Mouse (Mus musculus) midbrain, embryonic 11.5 days (tissue): Measurements from ENCODE around the gene Ppp3r2. TPM values are rescaled to one million over a fixed set of nuclear protein-coding genes. Genes with fewer than 3 reads are reported as not detected.

Experiments
- ATAC-seq: fragments of 200-750 bp; cut with Nextera tagmentation; 2 replicates; pipeline ENCODE4 v1.8.0; 2017; ENCODE audit warnings: moderate TSS enrichment, moderate library complexity; ENCODE audit not compliant: low FRiP score
- DNase-seq: peaks from one replicate; pipeline ENCODE4 v3.0.0; 2015; ENCODE audit warnings: low spot score; ENCODE audit errors: missing footprints
- H3K27ac ChIP-seq: fragments of 300-500 bp; sonication (generic); 2 replicates; pipeline ENCODE4 v1.5.1; 2014; ENCODE audit warnings: low read depth, low read length
- H3K27me3 ChIP-seq: fragments of 300-500 bp; sonication (generic); 2 replicates; pipeline ENCODE4 v1.6.1; 2014; ENCODE audit warnings: mild to moderate bottlenecking, low read length, moderate library complexity, mixed read lengths; ENCODE audit not compliant: control insufficient read depth, insufficient read depth
- H3K36me3 ChIP-seq: fragments of 300-500 bp; sonication (generic); 2 replicates; pipeline ENCODE4 v1.6.1; 2014; ENCODE audit warnings: mild to moderate bottlenecking, low read length, moderate library complexity, mixed read lengths; ENCODE audit not compliant: control insufficient read depth, insufficient read depth
- H3K4me1 ChIP-seq: fragments of 300-500 bp; sonication (generic); 2 replicates; pipeline ENCODE4 v1.6.1; 2014; ENCODE audit warnings: low read length; ENCODE audit not compliant: control insufficient read depth, insufficient read depth
- H3K4me2 ChIP-seq: fragments of 300-500 bp; sonication (generic); 2 replicates; pipeline ENCODE4 v1.6.1; 2014; ENCODE audit warnings: mild to moderate bottlenecking, moderate library complexity
- H3K4me3 ChIP-seq: fragments of 300-500 bp; sonication (generic); 2 replicates; pipeline ENCODE4 v1.5.1; 2014; ENCODE audit warnings: low read depth, low read length
- H3K9ac ChIP-seq: fragments of 300-500 bp; sonication (generic); 2 replicates; pipeline ENCODE4 v1.6.1; 2014; ENCODE audit warnings: low read length
- H3K9me3 ChIP-seq: fragments of 300-500 bp; sonication (generic); 2 replicates; pipeline ENCODE4 v1.6.1; 2016; ENCODE audit warnings: low read length; ENCODE audit not compliant: control insufficient read depth
- WGBS: fragments of 180-500 bp; shearing (Covaris S2); extraction: QIAGEN DNeasy Blood & Tissue Kit; methylation state at CpG from one replicate; pipeline ENCODE4 v1.1.7; 2014; 5-methylcytosine and 5-hydroxymethylcytosine counted together
- polyA plus RNA-seq: library from polyadenylated mRNA; unstranded; fragments of >200 nt; fragmentation: Nextera tagmentation; extraction: Ambion mirVana; gene quantifications from 2 replicates; pipeline ENCODE4 v1.2.1, GENCODE M21; 2014

Ppp3r2 gene
- polyA plus RNA-seq = 0.14 TPM in 1 of 2 replicates, not detected in the other

- 90% methylated on average over 13 of the region's 13 CpGs for whole genome bisulfite sequencing
- no peak for ATAC-seq
Observed at GRCm38 (mm10) chr4:49681812-49682211, at the start of gene Ppp3r2. Gene Ppp3r2, minus strand, starts transcription at chr4:49682024.

GRCm38 (mm10) chr4:49729326-49729725 lies 47.5 kb upstream of the Ppp3r2 start:
- Histone ChIP-seq H3K36me3 (no peaks in the 10 kb centered on the region), H3K27ac (no peak overlapping the region), H3K27me3 (no peaks in the 10 kb centered on the region), H3K9me3 (no peaks in the 10 kb centered on the region), H3K9ac (no peak overlapping the region), H3K4me3 (no peak overlapping the region), H3K4me1 (no peaks in the 10 kb centered on the region; the same call in 1 of the 2 replicates), H3K4me2 (no peak overlapping the region)
- no peak for ATAC-seq
- DNase-seq = no peak
- WGBS = 41% methylated on average over 3 of the region's 3 CpGs

More at GRCm38 (mm10) chr4:49681812-49682211, at the start of gene Ppp3r2:
- H3K4me2 ChIP-seq = no peak within 1 kb of the TSS
- no peak within 1 kb of the TSS for H3K9ac ChIP-seq
- H3K27me3 ChIP-seq = no peaks in the 10 kb centered on the region
- no peak within 1 kb of the TSS for H3K4me3 ChIP-seq
- no peaks in the 10 kb centered on the region for H3K9me3 ChIP-seq
- H3K4me1 ChIP-seq = no peaks in the 10 kb centered on the region
- no peaks in the 10 kb centered on the region for H3K36me3 ChIP-seq
- no peak for DNase-seq
- H3K27ac ChIP-seq = no peak within 1 kb of the TSS

- Histone ChIP-seq H3K27ac (no peak overlapping the region), H3K4me2 (no peak overlapping the region), H3K4me3 (no peak overlapping the region), H3K27me3 (no peaks in the 10 kb centered on the region), H3K9me3 (no peaks in the 10 kb centered on the region), H3K4me1 (no peaks in the 10 kb centered on the region), H3K36me3 (no peaks in the 10 kb centered on the region), H3K9ac (no peak overlapping the region)
- WGBS = 95% methylated on average over 2 of the region's 2 CpGs
- no peak for ATAC-seq
- no peak for DNase-seq
Observed at GRCm38 (mm10) chr4:49723908-49724307, 42.1 kb upstream of the Ppp3r2 start.

GRCm38 (mm10) chr4:49691405-49692194 lies 9.8 kb upstream of the Ppp3r2 start:
- H3K9ac ChIP-seq = no peak overlapping the region
- ATAC-seq (no peak), DNase-seq (no peak)
- H3K9me3 ChIP-seq = no peaks in the 10 kb centered on the region
- no peak overlapping the region for H3K27ac ChIP-seq
- WGBS = 52% methylated on average over 12 of the region's 12 CpGs
- no peaks in the 10 kb centered on the region for H3K27me3 ChIP-seq
- H3K4me3 ChIP-seq = no peak overlapping the region
- no peaks in the 10 kb centered on the region for H3K4me1 ChIP-seq
- no peak overlapping the region for H3K4me2 ChIP-seq
- H3K36me3 ChIP-seq = no peaks in the 10 kb centered on the region

GRCm38 (mm10) chr4:49688594-49689288 lies 6.9 kb upstream of the Ppp3r2 start:
- 21% methylated on average over 9 of the region's 9 CpGs for WGBS
- Histone ChIP-seq H3K4me2 (no peak overlapping the region), H3K9ac (no peak overlapping the region), H3K36me3 (no peaks in the 10 kb centered on the region), H3K9me3 (no peaks in the 10 kb centered on the region), H3K27ac (no peak overlapping the region), H3K4me3 (no peak overlapping the region), H3K4me1 (no peaks in the 10 kb centered on the region), H3K27me3 (no peaks in the 10 kb centered on the region)
- ATAC-seq = peak; percentile 87
- DNase-seq = peak; percentile 93

GRCm38 (mm10) chr4:49680171-49680875 lies 1.5 kb downstream of the Ppp3r2 start:
- Histone ChIP-seq H3K36me3 (no peaks in the 10 kb centered on the region), H3K4me1 (no peaks in the 10 kb centered on the region), H3K9ac (no peak overlapping the region), H3K27ac (no peak overlapping the region), H3K4me2 (no peak overlapping the region), H3K9me3 (no peaks in the 10 kb centered on the region), H3K27me3 (no peaks in the 10 kb centered on the region), H3K4me3 (no peak overlapping the region)
- 94% methylated on average over 11 of the region's 11 CpGs for WGBS
- no peak for ATAC-seq
- no peak for DNase-seq

GRCm38 (mm10) chr4:49676790-49677189 lies 5.0 kb downstream of the Ppp3r2 start:
- Histone ChIP-seq H3K9me3 (no peaks in the 10 kb centered on the region), H3K4me2 (no peak overlapping the region), H3K9ac (no peak overlapping the region), H3K27me3 (no peaks in the 10 kb centered on the region), H3K4me3 (no peak overlapping the region), H3K27ac (no peak overlapping the region), H3K36me3 (no peaks in the 10 kb centered on the region), H3K4me1 (no peaks in the 10 kb centered on the region)
- 80% methylated on average over 7 of the region's 7 CpGs for WGBS
- no peak for ATAC-seq
- DNase-seq = no peak

- WGBS = 91% methylated on average over 6 of the region's 6 CpGs
- Histone ChIP-seq H3K4me1 (no peaks in the 10 kb centered on the region), H3K9me3 (no peaks in the 10 kb centered on the region), H3K4me3 (no peak overlapping the region), H3K9ac (no peak overlapping the region), H3K27ac (no peak overlapping the region), H3K36me3 (no peaks in the 10 kb centered on the region), H3K4me2 (no peak overlapping the region), H3K27me3 (no peaks in the 10 kb centered on the region)
- DNase-seq (no peak), ATAC-seq (no peak)
Observed at GRCm38 (mm10) chr4:49676071-49676470, 5.8 kb downstream of the Ppp3r2 start.

- H3K9me3 ChIP-seq = no peaks in the 10 kb centered on the region
- ATAC-seq (no peak), DNase-seq (no peak)
- H3K27ac ChIP-seq = no peak overlapping the region
- no peaks in the 10 kb centered on the region for H3K36me3 ChIP-seq
- WGBS = 87% methylated on average over 5 of the region's 5 CpGs
- H3K4me2 ChIP-seq = no peak overlapping the region
- no peaks in the 10 kb centered on the region for H3K4me1 ChIP-seq
- no peak overlapping the region for H3K4me3 ChIP-seq
- no peaks in the 10 kb centered on the region for H3K27me3 ChIP-seq
- no peak overlapping the region for H3K9ac ChIP-seq
Observed at GRCm38 (mm10) chr4:49664850-49665249, 17.0 kb downstream of the Ppp3r2 start.
